Mouse (Mus musculus) erythroblast, embryonic 14.5 days (primary cell): ENCODE measurements around the gene Bcam. TPM values are rescaled to one million over a fixed set of nuclear protein-coding genes. Genes with fewer than 3 reads are reported as not detected.
A peak's percentile ranks its signal among the peaks of the same experiment; 100 is the strongest.

Experiments
- H3K27me3 ChIP-seq: 2 replicates; pipeline ENCODE4 v1.6.1; 2012; ENCODE audit warnings: inconsistent platforms; ENCODE audit not compliant: control insufficient read depth
- H3K36me3 ChIP-seq: 2 replicates; pipeline ENCODE4 v1.6.1; 2012; ENCODE audit warnings: mild to moderate bottlenecking, inconsistent platforms; ENCODE audit not compliant: control insufficient read depth
- H3K4me1 ChIP-seq: 2 replicates; pipeline ENCODE4 v1.6.1; 2012; ENCODE audit warnings: inconsistent platforms; ENCODE audit not compliant: control insufficient read depth
- H3K4me3 ChIP-seq: replicated peaks from 2 replicates; pipeline ENCODE3; 2012; ENCODE audit warnings: moderate library complexity, mild to moderate bottlenecking, inconsistent platforms
- H3K9me3 ChIP-seq: 2 replicates; pipeline ENCODE4 v1.6.1; 2012; ENCODE audit warnings: low read length, inconsistent platforms, mixed read lengths; ENCODE audit not compliant: control insufficient read depth
- GATA1 ChIP-seq: IDR thresholded peaks from 2 replicates; pipeline ENCODE4 v1.6.1; 2012; ENCODE audit warnings: low read length, inconsistent platforms, mixed read lengths
- TAL1 ChIP-seq: IDR thresholded peaks from 3 replicates; pipeline ENCODE4 v1.6.1; 2012; ENCODE audit warnings: low read length, inconsistent platforms, mixed read lengths
- polyA plus RNA-seq: library from polyadenylated mRNA; stranded (reverse); fragments of >175 nt; gene quantifications from 2 replicates; pipeline ENCODE4 v1.2.3, GENCODE M21; 2012

The Bcam gene
- polyA plus RNA-seq, 1 experiment = not detected

GRCm38 (mm10) chr7:19811114-19811513 lies 40.3 kb upstream of the Bcam start:
- Histone ChIP-seq H3K9me3 (no peaks in the 10 kb centered on the region), H3K4me1 (peaks cover 9% of the 10 kb centered on the region), H3K36me3 (no peaks in the 10 kb centered on the region; the same call in 1 of the 2 replicates), H3K4me3 (no peak overlapping the region), H3K27me3 (peaks cover 14% of the 10 kb centered on the region)
- TF ChIP-seq GATA1 (no peak), TAL1 (no peak)

GRCm38 (mm10) chr7:19809369-19809768 lies 38.6 kb upstream of the Bcam start:
- peaks cover 6% of the 10 kb centered on the region for H3K4me1 ChIP-seq
- H3K36me3 ChIP-seq = no peaks in the 10 kb centered on the region; the same call in 1 of the 2 replicates
- H3K4me3 ChIP-seq = no peak overlapping the region
- TF ChIP-seq GATA1 (no peak), TAL1 (no peak)
- H3K9me3 ChIP-seq = no peaks in the 10 kb centered on the region
- H3K27me3 ChIP-seq = peaks cover 6% of the 10 kb centered on the region; the same call in 1 of the 2 replicates

- Histone ChIP-seq H3K4me1 (peaks cover 6% of the 10 kb centered on the region), H3K9me3 (no peaks in the 10 kb centered on the region), H3K27me3 (peaks cover 5% of the 10 kb centered on the region; the same call in 1 of the 2 replicates), H3K4me3 (no peak overlapping the region), H3K36me3 (no peaks in the 10 kb centered on the region; the same call in 1 of the 2 replicates)
- TF ChIP-seq TAL1 (no peak), GATA1 (no peak)
These were observed 35.6 kb upstream of the Bcam start for GRCm38 (mm10) chr7:19806356-19806969.

GRCm38 (mm10) chr7:19802995-19803394 lies 32.2 kb upstream of the Bcam start:
- no peaks in the 10 kb centered on the region for H3K4me1 ChIP-seq
- TF ChIP-seq GATA1 = no peak
- no peak for TF ChIP-seq TAL1
- H3K9me3 ChIP-seq = no peaks in the 10 kb centered on the region
- no peaks in the 10 kb centered on the region for H3K27me3 ChIP-seq
- H3K36me3 ChIP-seq = no peaks in the 10 kb centered on the region
- no peak overlapping the region for H3K4me3 ChIP-seq

GRCm38 (mm10) chr7:19800764-19801163 lies 29.9 kb upstream of the Bcam start:
- H3K4me1 ChIP-seq = no peaks in the 10 kb centered on the region; the same call in 1 of the 2 replicates
- no peak overlapping the region for H3K4me3 ChIP-seq
- TF ChIP-seq TAL1 (no peak), GATA1 (no peak)
- peaks cover 16% of the 10 kb centered on the region for H3K27me3 ChIP-seq
- H3K9me3 ChIP-seq = no peaks in the 10 kb centered on the region
- no peaks in the 10 kb centered on the region for H3K36me3 ChIP-seq

GRCm38 (mm10) chr7:19796697-19797588 lies 26.1 kb upstream of the Bcam start, which contains the start of gene Cblc:
Gene Cblc, minus strand, starts transcription at chr7:19796809.
- no peaks in the 10 kb centered on the region for H3K36me3 ChIP-seq
- H3K4me1 ChIP-seq = no peaks in the 10 kb centered on the region; the same call in 1 of the 2 replicates
- TF ChIP-seq TAL1 = no peak
- no peak for TF ChIP-seq GATA1
- peaks cover 18% of the 10 kb centered on the region for H3K27me3 ChIP-seq
- no peaks in the 10 kb centered on the region for H3K9me3 ChIP-seq
- peak within 1 kb of the TSS; percentile 23 for H3K4me3 ChIP-seq

GRCm38 (mm10) chr7:19796254-19796653 lies 25.4 kb upstream of the Bcam start:
- no peaks in the 10 kb centered on the region for H3K9me3 ChIP-seq
- TF ChIP-seq GATA1 (no peak), TAL1 (no peak)
- no peaks in the 10 kb centered on the region; the same call in 1 of the 2 replicates for H3K4me1 ChIP-seq
- peaks cover 18% of the 10 kb centered on the region for H3K27me3 ChIP-seq
- peak overlapping the region; percentile 23 for H3K4me3 ChIP-seq
- H3K36me3 ChIP-seq = no peaks in the 10 kb centered on the region

GRCm38 (mm10) chr7:19795236-19795635 lies 24.4 kb upstream of the Bcam start:
- H3K36me3 ChIP-seq = no peaks in the 10 kb centered on the region
- H3K9me3 ChIP-seq = no peaks in the 10 kb centered on the region
- TF ChIP-seq TAL1 (no peak), GATA1 (no peak)
- H3K4me1 ChIP-seq = peaks cover 6% of the 10 kb centered on the region
- no peak overlapping the region for H3K4me3 ChIP-seq
- peaks cover 18% of the 10 kb centered on the region for H3K27me3 ChIP-seq
